Mouse (Mus musculus) spleen, adult 2 months (tissue): Measurements from ENCODE around the gene Atg10.

Source experiments
- CTCF ChIP-seq: fragments of 200-500 bp; IDR thresholded peaks from 2 replicates; pipeline ENCODE4 v1.5.1; 2011; ENCODE audit warnings: mild to moderate bottlenecking, inconsistent platforms; ENCODE audit not compliant: insufficient read depth, insufficient read length, insufficient replicate concordance; ENCODE audit errors: extremely low read depth
- POLR2A ChIP-seq: fragments of 200-500 bp; IDR thresholded peaks from 2 replicates; pipeline ENCODE4 v1.6.1; 2011; ENCODE audit warnings: low read depth, low read length, inconsistent platforms

- TF ChIP-seq POLR2A = no peak
- TF ChIP-seq CTCF = no peak
Measured at GRCm38 (mm10) chr13:91086361-91086900, 137.3 kb downstream of the Atg10 start.
